Mouse (Mus musculus) forebrain, embryonic 11.5 days (tissue): Measurements from ENCODE around the gene D630036H23Rik. TPM values are rescaled to one million over a fixed set of nuclear protein-coding genes. Genes with fewer than 3 reads are reported as not detected.

Source experiments
- ATAC-seq: fragments of 200-750 bp; cut with Nextera tagmentation; replicated peaks from 2 replicates; pipeline ENCODE4 v1.8.0; 2017; ENCODE audit warnings: moderate TSS enrichment; ENCODE audit not compliant: low FRiP score
- DNase-seq: peaks from one replicate; pipeline ENCODE4 v3.0.0-alpha.2; 2017; ENCODE audit warnings: low spot score
- H3K27ac ChIP-seq: fragments of 300-500 bp; sonication (generic); 2 replicates; pipeline ENCODE4 v1.5.1; 2014; ENCODE audit warnings: low read depth, low read length
- H3K27me3 ChIP-seq: fragments of 300-500 bp; sonication (generic); 2 replicates; pipeline ENCODE4 v1.6.1; 2014; ENCODE audit warnings: mild to moderate bottlenecking, low read length, mixed read lengths; ENCODE audit not compliant: control insufficient read depth, insufficient read depth
- H3K36me3 ChIP-seq: fragments of 300-500 bp; sonication (generic); 2 replicates; pipeline ENCODE4 v1.6.1; 2014; ENCODE audit warnings: mild to moderate bottlenecking, low read length, moderate library complexity, mixed read lengths; ENCODE audit not compliant: control insufficient read depth, insufficient read depth
- H3K4me1 ChIP-seq: fragments of 300-500 bp; sonication (generic); replicated peaks from 2 replicates; pipeline ENCODE4 v1.6.1; 2014; ENCODE audit warnings: low read length, mixed read lengths; ENCODE audit not compliant: control insufficient read depth, insufficient read depth
- H3K4me2 ChIP-seq: fragments of 300-500 bp; sonication (generic); 2 replicates; pipeline ENCODE4 v1.6.1; 2014; ENCODE audit warnings: low read depth, mild to moderate bottlenecking, low read length, moderate library complexity, mixed read lengths; ENCODE audit not compliant: severe bottlenecking
- H3K4me3 ChIP-seq: fragments of 300-500 bp; sonication (generic); 2 replicates; pipeline ENCODE4 v1.5.1; 2014; ENCODE audit warnings: low read depth, low read length
- H3K9ac ChIP-seq: fragments of 300-500 bp; sonication (generic); 2 replicates; pipeline ENCODE4 v1.6.1; 2014; ENCODE audit warnings: low read length
- H3K9me3 ChIP-seq: fragments of 300-500 bp; sonication (generic); 2 replicates; pipeline ENCODE4 v1.6.1; 2016; ENCODE audit warnings: low read length, mixed read lengths; ENCODE audit not compliant: control insufficient read depth
- WGBS: fragments of 180-500 bp; shearing (Covaris S2); extraction: QIAGEN DNeasy Blood & Tissue Kit; methylation state at CpG from one replicate; pipeline ENCODE4 v1.1.7; 2014; 5-methylcytosine and 5-hydroxymethylcytosine counted together
- polyA plus RNA-seq: library from polyadenylated mRNA; unstranded; fragments of >200 nt; fragmentation: Nextera tagmentation; extraction: Ambion mirVana; gene quantifications from 2 replicates; pipeline ENCODE4 v1.2.1, GENCODE M21; 2014

The D630036H23Rik gene
- polyA plus RNA-seq, result 1.4 and 1.9 TPM in 2 replicates

DNA sequence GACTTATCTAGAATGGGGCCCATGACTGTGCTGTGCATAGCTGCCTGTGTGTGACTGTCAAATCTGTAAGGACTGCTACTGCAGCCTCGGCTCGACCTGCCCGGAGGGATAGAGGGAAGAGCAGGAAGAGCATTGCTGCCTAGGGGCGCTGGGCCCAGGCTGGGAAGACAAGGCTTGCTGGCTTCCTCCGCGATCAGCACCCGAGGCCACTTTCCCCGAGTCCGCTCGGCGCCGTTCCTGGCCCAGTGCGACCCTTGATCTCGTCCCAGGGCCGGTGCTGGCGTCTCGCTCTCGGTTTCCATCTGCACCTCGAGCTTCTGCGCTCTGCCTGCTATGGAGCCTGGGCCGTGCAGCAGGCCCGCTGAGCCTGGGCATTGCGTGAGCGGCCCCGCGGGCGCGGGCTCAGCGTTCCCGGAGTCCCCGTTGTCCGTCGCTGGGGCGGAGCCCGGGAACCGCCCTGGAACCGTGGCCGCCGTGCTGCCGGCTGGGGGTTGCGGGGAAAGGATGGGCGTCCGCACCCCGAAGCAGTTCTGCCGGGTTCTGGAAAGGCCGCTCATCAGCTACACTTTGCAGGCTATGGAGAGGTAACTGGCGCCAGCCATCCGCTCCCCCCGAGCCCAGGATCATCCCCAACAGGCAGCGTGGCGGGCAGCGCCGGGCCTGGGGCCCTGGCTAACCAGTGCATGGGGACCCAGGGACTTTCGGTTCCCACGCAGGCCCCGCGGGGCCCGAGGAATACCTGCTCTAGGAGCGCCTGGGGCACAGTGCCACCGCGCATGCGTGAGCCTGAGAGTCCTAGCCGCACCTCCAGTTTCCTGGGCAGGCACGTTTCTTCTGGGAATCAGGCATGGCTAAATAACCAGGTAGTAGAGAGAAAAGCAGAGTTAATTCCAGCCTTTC lies at the start of gene D630036H23Rik, which contains the start of gene Ispd:
TSS of gene D630036H23Rik (minus strand) at position 741 of the 900 bp plus-strand sequence.
TSS of gene Ispd (plus strand) at position 10 of the 900 bp plus-strand sequence.
- no peaks in the 10 kb centered on the region for H3K36me3 ChIP-seq
- under 1% methylated on average over 63 of the region's 64 CpGs for WGBS
- H3K9me3 ChIP-seq, result no peaks in the 10 kb centered on the region
- peak within 1 kb of the TSS; percentile 58 for H3K4me3 ChIP-seq
- ATAC-seq (peak; percentile 91), DNase-seq (peak; percentile 88)
- peak within 1 kb of the TSS; percentile 79 for H3K27ac ChIP-seq
- H3K4me2 ChIP-seq, result peak within 1 kb of the TSS; percentile 81
- no peaks in the 10 kb centered on the region for H3K27me3 ChIP-seq
- H3K4me1 ChIP-seq, result peaks cover 4% of the 10 kb centered on the region; the same call in 1 of the 2 replicates
- peak within 1 kb of the TSS; percentile 96 for H3K9ac ChIP-seq

DNA sequence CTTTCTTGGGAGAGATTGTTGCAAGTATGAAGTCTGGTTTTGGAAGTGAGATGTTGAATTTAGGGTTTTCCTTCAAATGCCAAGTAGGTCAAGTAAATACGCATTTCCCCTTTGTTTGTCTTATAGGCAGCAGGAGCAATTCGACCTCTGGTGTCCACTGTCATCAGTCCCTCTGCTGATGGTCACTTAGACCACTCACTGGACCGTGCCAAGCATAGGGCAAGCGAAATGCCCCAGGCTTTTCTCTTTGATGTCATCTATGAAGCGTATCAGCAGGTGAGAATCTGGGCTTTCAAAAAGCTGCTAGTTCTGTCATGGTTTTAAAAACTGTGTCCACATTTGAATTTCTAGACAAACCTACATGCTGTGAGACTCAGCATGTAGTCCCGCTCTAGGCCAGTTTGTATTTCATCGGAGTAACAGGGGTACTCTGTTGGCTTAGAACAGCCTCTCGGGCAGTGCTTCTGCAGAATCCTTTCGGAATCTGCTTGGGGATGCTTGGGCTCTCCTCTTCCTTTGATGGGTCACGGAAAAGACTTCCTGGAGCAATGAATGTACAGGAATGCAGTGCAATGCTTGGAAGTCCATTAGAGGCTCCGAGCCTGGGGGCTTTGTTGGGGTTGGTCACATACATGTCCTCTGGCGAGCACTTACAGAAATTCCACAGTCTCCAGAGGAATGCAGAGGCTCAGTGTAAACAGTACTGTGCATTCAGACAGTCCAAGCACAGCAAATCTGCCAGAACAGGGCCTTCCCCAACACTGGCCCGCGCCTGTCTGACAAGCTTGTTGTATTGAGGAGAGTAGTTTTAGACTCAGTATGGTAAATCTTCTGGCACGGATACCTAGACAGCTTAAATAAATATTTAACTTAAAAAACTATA lies 44.4 kb upstream of the D630036H23Rik start:
- Histone ChIP-seq H3K9ac (no peak overlapping the region), H3K27me3 (no peaks in the 10 kb centered on the region), H3K4me1 (no peaks in the 10 kb centered on the region), H3K4me3 (no peak overlapping the region), H3K4me2 (no peak overlapping the region), H3K36me3 (no peaks in the 10 kb centered on the region), H3K9me3 (no peaks in the 10 kb centered on the region), H3K27ac (no peak overlapping the region)
- WGBS, result 80% methylated on average over 15 of the region's 15 CpGs
- no peak for ATAC-seq
- DNase-seq, result no peak

DNA sequence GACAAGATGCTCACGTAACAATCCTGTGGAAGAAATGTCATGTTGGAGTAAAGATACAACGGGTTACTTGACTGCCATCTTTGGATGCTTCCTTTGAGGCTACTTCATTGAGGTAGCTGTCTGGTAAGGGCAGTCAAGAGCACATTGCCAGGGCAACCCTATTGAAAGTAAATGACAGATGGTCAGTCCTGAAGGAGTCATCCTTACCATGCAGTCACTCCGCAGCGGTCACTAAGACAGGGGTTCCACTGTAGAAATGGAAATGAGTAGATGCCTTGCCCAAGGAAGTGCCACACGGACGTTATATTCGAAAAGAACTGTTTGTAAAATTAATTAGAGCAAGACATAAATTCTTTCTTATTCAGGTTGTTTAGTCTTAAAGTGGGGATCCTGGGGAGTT lies 43.3 kb upstream of the D630036H23Rik start:
- ATAC-seq (no peak), DNase-seq (no peak)
- Histone ChIP-seq H3K36me3 (no peaks in the 10 kb centered on the region), H3K9ac (no peak overlapping the region), H3K4me1 (no peaks in the 10 kb centered on the region), H3K4me2 (no peak overlapping the region), H3K9me3 (no peaks in the 10 kb centered on the region), H3K27me3 (no peaks in the 10 kb centered on the region), H3K4me3 (no peak overlapping the region), H3K27ac (no peak overlapping the region)
- WGBS, result 84% methylated on average over 7 of the region's 7 CpGs

DNA sequence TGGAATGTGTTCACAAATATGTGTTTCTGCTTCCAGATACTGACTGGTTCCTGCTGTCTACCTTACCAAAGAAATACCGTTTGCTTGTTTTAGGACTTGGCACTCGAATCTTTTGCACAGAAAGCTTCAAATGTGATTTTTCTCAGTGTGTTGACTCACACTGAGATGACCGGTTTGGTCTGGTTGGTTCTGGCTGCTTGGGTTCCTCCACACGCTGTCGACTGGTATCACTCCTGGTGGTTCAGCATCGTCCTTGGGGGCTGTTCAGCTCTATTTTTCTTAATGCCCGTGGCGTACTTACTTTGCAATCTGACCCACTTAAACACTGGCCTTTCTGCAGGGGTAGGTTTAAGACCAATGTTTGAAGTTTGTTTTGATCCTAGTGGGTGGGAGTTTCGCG lies 41.7 kb upstream of the D630036H23Rik start:
- no peak overlapping the region for H3K4me2 ChIP-seq
- no peaks in the 10 kb centered on the region for H3K4me1 ChIP-seq
- DNase-seq (no peak), ATAC-seq (no peak)
- H3K27ac ChIP-seq, result no peak overlapping the region
- 72% methylated on average over 10 of the region's 10 CpGs for WGBS
- no peaks in the 10 kb centered on the region for H3K36me3 ChIP-seq
- no peak overlapping the region for H3K4me3 ChIP-seq
- H3K27me3 ChIP-seq, result no peaks in the 10 kb centered on the region
- no peak overlapping the region for H3K9ac ChIP-seq
- no peaks in the 10 kb centered on the region for H3K9me3 ChIP-seq

DNA sequence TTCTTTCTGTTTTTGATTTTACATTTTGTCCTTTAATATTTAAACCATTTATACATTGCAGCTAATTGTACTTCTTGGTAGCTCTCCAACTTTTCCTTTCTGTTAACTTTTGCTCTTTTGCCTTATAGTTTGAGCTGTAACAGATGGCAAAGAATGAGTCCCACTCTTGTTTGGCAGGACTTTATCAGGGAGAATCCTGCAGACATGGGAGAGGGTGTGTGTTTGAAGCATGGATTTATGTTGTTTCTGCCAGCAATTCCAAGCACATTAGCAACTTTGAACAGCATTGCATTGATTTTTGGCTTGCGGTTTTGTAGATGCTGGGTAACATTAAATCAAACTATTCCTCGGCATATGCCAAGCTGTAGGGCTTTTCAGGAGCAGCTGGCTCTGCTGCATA lies 13.1 kb upstream of the D630036H23Rik start:
- no peak overlapping the region for H3K27ac ChIP-seq
- no peaks in the 10 kb centered on the region for H3K36me3 ChIP-seq
- H3K4me1 ChIP-seq, result no peaks in the 10 kb centered on the region
- H3K4me3 ChIP-seq, result no peak overlapping the region
- H3K9me3 ChIP-seq, result no peaks in the 10 kb centered on the region
- ATAC-seq (no peak), DNase-seq (no peak)
- no peaks in the 10 kb centered on the region for H3K27me3 ChIP-seq
- WGBS, result 94% methylated on average over 2 of the region's 2 CpGs
- H3K4me2 ChIP-seq, result no peak overlapping the region
- no peak overlapping the region for H3K9ac ChIP-seq

DNA sequence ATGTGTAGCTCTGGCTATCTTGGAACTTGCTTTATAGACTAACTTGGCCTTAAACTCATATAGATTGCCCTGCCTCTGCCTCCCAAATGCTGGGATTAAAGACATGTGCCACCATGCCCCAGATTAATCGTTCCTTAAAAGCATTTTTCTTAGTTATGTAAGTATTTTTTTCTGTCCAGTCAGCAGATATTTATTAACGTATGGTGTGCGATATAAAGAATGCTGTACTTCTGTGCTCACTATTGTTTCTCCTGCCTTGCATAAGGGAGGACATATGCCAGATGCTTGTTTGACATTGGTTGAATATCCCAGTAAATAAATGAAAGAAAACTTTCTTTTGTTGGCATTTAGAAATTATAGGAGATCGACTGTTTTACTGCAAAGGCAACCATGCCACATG lies 5.0 kb upstream of the D630036H23Rik start:
- Histone ChIP-seq H3K4me2 (no peak overlapping the region), H3K27ac (no peak overlapping the region), H3K9me3 (no peaks in the 10 kb centered on the region), H3K9ac (no peak overlapping the region), H3K4me3 (no peak overlapping the region), H3K4me1 (peaks cover 3% of the 10 kb centered on the region; the same call in 1 of the 2 replicates), H3K27me3 (no peaks in the 10 kb centered on the region), H3K36me3 (no peaks in the 10 kb centered on the region)
- 93% methylated on average over 4 of the region's 4 CpGs for WGBS
- DNase-seq (no peak), ATAC-seq (no peak)

DNA sequence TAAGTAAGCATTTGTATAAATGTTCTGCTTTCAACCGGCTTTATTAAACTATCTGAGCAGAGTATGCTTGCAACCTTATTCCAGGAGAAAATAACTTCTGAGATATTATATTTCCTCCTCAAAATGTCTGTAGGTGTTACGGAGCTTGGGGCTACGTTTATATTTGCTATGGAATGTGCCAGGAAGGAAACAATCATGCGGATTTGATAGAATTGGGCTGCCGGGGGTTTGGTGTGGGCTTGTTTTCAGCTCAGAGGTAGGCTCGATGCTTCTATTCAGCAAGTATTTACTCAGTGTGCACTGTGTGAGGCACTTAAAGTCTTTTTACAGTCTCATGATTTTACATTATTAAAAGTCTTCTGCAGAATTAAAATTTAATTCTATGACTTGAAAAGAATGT lies 3.4 kb upstream of the D630036H23Rik start:
- Histone ChIP-seq H3K9ac (no peak overlapping the region), H3K27ac (no peak overlapping the region), H3K4me2 (no peak overlapping the region), H3K4me1 (peaks cover 4% of the 10 kb centered on the region; the same call in 1 of the 2 replicates), H3K27me3 (no peaks in the 10 kb centered on the region), H3K4me3 (no peak overlapping the region), H3K9me3 (no peaks in the 10 kb centered on the region), H3K36me3 (no peaks in the 10 kb centered on the region)
- ATAC-seq (no peak), DNase-seq (no peak)
- WGBS, result 64% methylated on average over 6 of the region's 6 CpGs

DNA sequence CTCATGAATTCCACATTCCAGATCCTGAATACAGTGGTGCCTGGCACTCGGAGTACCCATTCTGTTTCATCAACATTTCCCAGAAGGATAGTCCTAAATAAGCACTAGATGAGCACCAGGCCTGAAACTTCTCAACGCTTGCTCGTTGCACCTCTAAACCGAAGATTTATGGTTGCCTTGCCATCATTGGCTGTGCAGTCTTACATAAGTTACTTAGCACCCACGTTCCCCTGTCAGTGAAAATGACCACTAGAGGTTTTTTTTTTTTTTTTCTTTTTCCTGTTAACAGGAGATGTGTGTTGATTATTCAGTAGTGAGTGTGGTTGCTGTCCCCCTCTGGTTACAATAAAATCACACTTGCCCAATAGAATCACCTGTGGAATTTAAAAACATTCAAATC lies 1.2 kb downstream of the D630036H23Rik start:
- DNase-seq, result no peak

More for the DNA sequence above, 1.2 kb downstream of the D630036H23Rik start:
- Histone ChIP-seq H3K9me3 (no peaks in the 10 kb centered on the region), H3K9ac (no peak overlapping the region), H3K4me3 (no peak overlapping the region), H3K4me1 (peaks cover 4% of the 10 kb centered on the region; the same call in 1 of the 2 replicates), H3K4me2 (no peak overlapping the region), H3K27me3 (no peaks in the 10 kb centered on the region), H3K27ac (no peak overlapping the region), H3K36me3 (no peaks in the 10 kb centered on the region)
- ATAC-seq, result no peak
- WGBS, result 57% methylated on average over 5 of the region's 5 CpGs
